Mouse (Mus musculus) neural tube, embryonic 11.5 days (tissue): ENCODE data around the gene Notch3. TPM values are rescaled to one million over a fixed set of nuclear protein-coding genes. Genes with fewer than 3 reads are reported as not detected.

Source experiments
- ATAC-seq: fragments of 200-750 bp; cut with Nextera tagmentation; 2 replicates; pipeline ENCODE4 v1.8.0; 2017; ENCODE audit warnings: moderate number of reproducible peaks, mild to moderate bottlenecking, moderate TSS enrichment, moderate library complexity; ENCODE audit not compliant: insufficient read depth, low FRiP score, low TSS enrichment
- DNase-seq: peaks from one replicate; pipeline ENCODE4 v3.0.0-alpha.2; 2015; ENCODE audit warnings: low spot score
- H3K27ac ChIP-seq: fragments of 300-500 bp; sonication (generic); 2 replicates; pipeline ENCODE4 v1.5.1; 2014; ENCODE audit warnings: low read depth, mild to moderate bottlenecking, low read length
- H3K27me3 ChIP-seq: fragments of 300-500 bp; sonication (generic); 2 replicates; pipeline ENCODE4 v1.6.1; 2014; ENCODE audit warnings: mild to moderate bottlenecking, low read length, mixed read lengths; ENCODE audit not compliant: control insufficient read depth, insufficient read depth
- H3K36me3 ChIP-seq: fragments of 300-500 bp; sonication (generic); 2 replicates; pipeline ENCODE4 v1.6.1; 2014; ENCODE audit warnings: mild to moderate bottlenecking, low read length, moderate library complexity, mixed read lengths; ENCODE audit not compliant: control insufficient read depth, insufficient read depth
- H3K4me1 ChIP-seq: fragments of 300-500 bp; sonication (generic); 2 replicates; pipeline ENCODE4 v1.6.1; 2014; ENCODE audit warnings: low read length, mixed read lengths; ENCODE audit not compliant: control insufficient read depth, insufficient read depth
- H3K4me2 ChIP-seq: fragments of 300-500 bp; sonication (generic); 2 replicates; pipeline ENCODE4 v1.6.1; 2014; ENCODE audit warnings: low read depth, mild to moderate bottlenecking, moderate library complexity
- H3K4me3 ChIP-seq: fragments of 300-500 bp; sonication (generic); 2 replicates; pipeline ENCODE4 v1.5.1; 2014; ENCODE audit warnings: low read depth, low read length
- H3K9ac ChIP-seq: fragments of 300-500 bp; sonication (generic); 2 replicates; pipeline ENCODE4 v1.6.1; 2014; ENCODE audit warnings: mild to moderate bottlenecking, low read length
- H3K9me3 ChIP-seq: fragments of 300-500 bp; sonication (generic); 2 replicates; pipeline ENCODE4 v1.6.1; 2016; ENCODE audit warnings: low read length; ENCODE audit not compliant: control insufficient read depth
- WGBS: fragments of 180-500 bp; shearing (Covaris S2); extraction: QIAGEN DNeasy Blood & Tissue Kit; methylation state at CpG from one replicate; pipeline ENCODE4 v1.1.7; 2014; 5-methylcytosine and 5-hydroxymethylcytosine counted together
- polyA plus RNA-seq: library from polyadenylated mRNA; unstranded; fragments of >200 nt; fragmentation: Nextera tagmentation; extraction: Ambion mirVana; gene quantifications from 2 replicates; pipeline ENCODE4 v1.2.1, GENCODE M21; 2014

Notch3 gene
- polyA plus RNA-seq, 1 experiment from 2014 or later, result 19.1 TPM

- H3K4me3 ChIP-seq, result peak overlapping the region; percentile 42
- no peaks in the 10 kb centered on the region for H3K27me3 ChIP-seq
- DNase-seq (peak; percentile 84), ATAC-seq (no peak)
- no peaks in the 10 kb centered on the region for H3K9me3 ChIP-seq
- peaks cover 29% of the 10 kb centered on the region for H3K4me1 ChIP-seq
- H3K36me3 ChIP-seq, result peaks cover 3% of the 10 kb centered on the region; the same call in 1 of the 2 replicates
- H3K4me2 ChIP-seq, result peak overlapping the region; percentile 91
- H3K27ac ChIP-seq, result no peak overlapping the region
- H3K9ac ChIP-seq, result peak overlapping the region; percentile 69
- WGBS, result 2% methylated on average over 58 of the region's 58 CpGs
Measured at GRCm38 (mm10) chr17:32162112-32162850, 4.4 kb downstream of the Notch3 start.

- H3K9me3 ChIP-seq, result no peaks in the 10 kb centered on the region
- peaks cover 27% of the 10 kb centered on the region for H3K4me1 ChIP-seq
- H3K36me3 ChIP-seq, result peaks cover 6% of the 10 kb centered on the region; the same call in 1 of the 2 replicates
- H3K9ac ChIP-seq, result no peak overlapping the region
- H3K27me3 ChIP-seq, result no peaks in the 10 kb centered on the region
- 81% methylated on average over 4 of the region's 4 CpGs for WGBS
- H3K4me3 ChIP-seq, result no peak overlapping the region
- DNase-seq, result no peak
- H3K4me2 ChIP-seq, result no peak overlapping the region
- no peak overlapping the region for H3K27ac ChIP-seq
- ATAC-seq, result no peak
Measured at GRCm38 (mm10) chr17:32160882-32161281, 5.8 kb downstream of the Notch3 start.

GRCm38 (mm10) chr17:32158841-32159240 is 7.8 kb downstream of the Notch3 start:
- H3K27ac ChIP-seq, result no peak overlapping the region
- whole genome bisulfite sequencing, result 94% methylated on average over 13 of the region's 13 CpGs
- no peak overlapping the region for H3K4me3 ChIP-seq
- no peak overlapping the region for H3K4me2 ChIP-seq
- H3K4me1 ChIP-seq, result peaks cover 15% of the 10 kb centered on the region
- ATAC-seq (no peak), DNase-seq (no peak)
- H3K9ac ChIP-seq, result no peak overlapping the region
- H3K36me3 ChIP-seq, result peaks cover 7% of the 10 kb centered on the region
- H3K27me3 ChIP-seq, result no peaks in the 10 kb centered on the region
- no peaks in the 10 kb centered on the region for H3K9me3 ChIP-seq

- 93% methylated on average over 8 of the region's 8 CpGs for WGBS
Measured at GRCm38 (mm10) chr17:32146718-32147117, 19.9 kb downstream of the Notch3 start.

GRCm38 (mm10) chr17:32142907-32143854 is 23.5 kb downstream of the Notch3 start:
- H3K27ac ChIP-seq, result no peak overlapping the region
- peaks cover 37% of the 10 kb centered on the region for H3K36me3 ChIP-seq
- DNase-seq (peak; percentile 82), ATAC-seq (peak; percentile 48)
- no peak overlapping the region for H3K4me3 ChIP-seq
- no peaks in the 10 kb centered on the region for H3K27me3 ChIP-seq
- 0 out of 2 replicates have a peak overlapping the region, but pooled peaks have one; percentile 29 for H3K9ac ChIP-seq
- WGBS, result 22% methylated on average over 39 of the region's 39 CpGs
- no peaks in the 10 kb centered on the region for H3K9me3 ChIP-seq
- no peaks in the 10 kb centered on the region for H3K4me1 ChIP-seq
- H3K4me2 ChIP-seq, result peak overlapping the region; percentile 35

More at GRCm38 (mm10) chr17:32146718-32147117, 19.9 kb downstream of the Notch3 start:
- Histone ChIP-seq H3K9ac (no peak overlapping the region), H3K9me3 (no peaks in the 10 kb centered on the region), H3K27me3 (no peaks in the 10 kb centered on the region), H3K4me3 (no peak overlapping the region), H3K4me2 (no peak overlapping the region), H3K27ac (no peak overlapping the region), H3K4me1 (no peaks in the 10 kb centered on the region), H3K36me3 (peaks cover 33% of the 10 kb centered on the region)
- no peak for DNase-seq
- no peak for ATAC-seq

- 100% methylated on average over 1 of the region's 1 CpGs for WGBS
- Histone ChIP-seq H3K36me3 (peaks cover 36% of the 10 kb centered on the region), H3K27ac (no peak overlapping the region), H3K4me2 (no peak overlapping the region), H3K27me3 (no peaks in the 10 kb centered on the region), H3K9ac (no peak overlapping the region), H3K4me3 (no peak overlapping the region), H3K4me1 (no peaks in the 10 kb centered on the region), H3K9me3 (no peaks in the 10 kb centered on the region)
- ATAC-seq (no peak), DNase-seq (no peak)
Measured at GRCm38 (mm10) chr17:32142234-32142633, 24.4 kb downstream of the Notch3 start.

GRCm38 (mm10) chr17:32133375-32133774 is 33.3 kb downstream of the Notch3 start:
- H3K9me3 ChIP-seq, result no peaks in the 10 kb centered on the region
- H3K4me2 ChIP-seq, result no peak overlapping the region
- ATAC-seq, result no peak
- H3K4me3 ChIP-seq, result no peak overlapping the region
- no peaks in the 10 kb centered on the region for H3K4me1 ChIP-seq
- DNase-seq, result no peak
- WGBS, result 95% methylated on average over 16 of the region's 16 CpGs
- H3K27ac ChIP-seq, result no peak overlapping the region
- H3K27me3 ChIP-seq, result no peaks in the 10 kb centered on the region
- no peak overlapping the region for H3K9ac ChIP-seq
- H3K36me3 ChIP-seq, result peaks cover 20% of the 10 kb centered on the region

GRCm38 (mm10) chr17:32132087-32132486 is 34.6 kb downstream of the Notch3 start:
- Histone ChIP-seq H3K9ac (no peak overlapping the region), H3K9me3 (no peaks in the 10 kb centered on the region), H3K4me2 (no peak overlapping the region), H3K4me3 (no peak overlapping the region), H3K4me1 (no peaks in the 10 kb centered on the region), H3K36me3 (peaks cover 22% of the 10 kb centered on the region), H3K27ac (no peak overlapping the region), H3K27me3 (no peaks in the 10 kb centered on the region)
- DNase-seq (no peak), ATAC-seq (no peak)
- 94% methylated on average over 11 of the region's 11 CpGs for WGBS
